Mouse (Mus musculus): ENCODE measurements at regions not wholly inside any gene's neighbourhood (a gene's known extent, or its start where the extent isn't known, plus 50 kb on each side); places are given as distances from the start of the nearest gene placed in this dataset.

DNA sequence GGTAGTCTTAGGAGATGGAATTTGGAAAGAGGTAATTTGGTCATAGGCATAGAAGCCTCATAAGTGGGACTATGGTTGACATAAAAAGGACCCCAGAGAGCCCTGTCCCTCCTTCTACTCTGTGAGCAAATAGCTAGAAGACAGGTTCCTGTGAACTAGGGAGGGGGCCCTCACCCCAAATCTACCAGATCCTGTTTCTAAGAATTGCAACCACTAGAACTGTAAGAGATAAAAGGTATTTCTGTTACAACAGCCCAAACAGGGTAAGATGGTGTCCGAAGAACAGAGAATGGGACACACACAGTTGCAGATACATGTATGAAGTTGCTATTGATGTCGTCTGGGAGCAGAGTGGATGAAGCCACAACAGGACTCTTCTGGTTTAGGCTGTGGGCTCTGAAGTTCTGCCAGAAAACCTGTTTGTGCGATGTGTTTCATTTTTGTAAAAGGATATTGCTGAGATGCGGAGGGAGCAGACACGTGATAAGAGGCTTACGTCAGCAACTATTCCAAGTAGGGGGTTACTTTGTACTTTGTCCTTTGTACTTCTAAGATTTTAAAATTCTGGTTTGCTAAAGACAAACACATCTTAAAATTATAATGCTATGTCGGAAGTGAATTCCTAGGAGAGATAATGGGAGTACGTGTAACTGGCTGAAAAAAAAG is 164.0 kb downstream of the Usp46 start:
- Histone ChIP-seq H3K4me2 (ENCODE audit: low read depth, low read length, severe bottlenecking) (no peak overlapping the region), H3K4me3 (ENCODE audit: low read depth, low read length) (no peak overlapping the region), H3K36me3 (ENCODE audit: control insufficient read depth, insufficient read depth, low read length) (no peaks in the 10 kb centered on the region), H3K9me3 (ENCODE audit: control insufficient read depth, low read length) (no peaks in the 10 kb centered on the region), H3K27me3 (ENCODE audit: control insufficient read depth, insufficient read depth, low read length) (no peaks in the 10 kb centered on the region), H3K9ac (ENCODE audit: low read length) (no peak overlapping the region), H3K4me1 (replicated peaks; ENCODE audit: control insufficient read depth, insufficient read depth, low read length) (no peaks in the 10 kb centered on the region), H3K27ac (ENCODE audit: low read depth, low read length) (no peak overlapping the region)
- 89% methylated on average over 8 of the region's 8 CpGs for WGBS
- ATAC-seq (replicated peaks; ENCODE audit: low FRiP score) = no peak
- no peak for DNase-seq (ENCODE audit: low spot score)

DNA sequence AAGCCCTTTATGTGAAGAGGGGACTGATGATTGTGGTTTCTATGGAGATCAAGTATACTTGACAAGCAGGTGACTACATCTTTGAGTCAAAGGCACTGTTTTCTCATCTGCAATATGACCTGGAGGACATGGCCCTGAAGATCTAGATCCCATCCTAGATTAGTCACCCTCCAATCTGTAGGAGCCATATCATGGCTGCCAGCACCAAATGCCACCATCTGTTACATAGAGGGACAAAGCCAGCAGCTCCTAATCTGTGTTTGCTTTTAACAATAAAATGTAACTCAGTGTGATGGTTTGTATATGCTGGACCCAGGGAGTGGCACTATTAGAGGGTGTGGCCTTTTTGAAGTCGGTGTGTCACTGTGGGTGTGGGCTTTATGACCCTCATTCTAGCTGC is 156.1 kb downstream of the Usp46 start:
- no peak overlapping the region for H3K4me3 ChIP-seq (ENCODE audit: low read depth, low read length)
- 85% methylated on average over 1 of the region's 1 CpGs for WGBS
- ATAC-seq (replicated peaks; ENCODE audit: low FRiP score) = no peak
- no peaks in the 10 kb centered on the region for H3K9me3 ChIP-seq (ENCODE audit: control insufficient read depth, low read length)
- DNase-seq (ENCODE audit: low spot score) = no peak
- H3K4me1 ChIP-seq (replicated peaks; ENCODE audit: control insufficient read depth, insufficient read depth, low read length) = no peaks in the 10 kb centered on the region
- no peaks in the 10 kb centered on the region for H3K27me3 ChIP-seq (ENCODE audit: control insufficient read depth, insufficient read depth, low read length)
- H3K4me2 ChIP-seq (ENCODE audit: low read depth, low read length, severe bottlenecking) = no peak overlapping the region
- H3K27ac ChIP-seq (ENCODE audit: low read depth, low read length) = no peak overlapping the region
- H3K36me3 ChIP-seq (ENCODE audit: control insufficient read depth, insufficient read depth, low read length) = no peaks in the 10 kb centered on the region
- no peak overlapping the region for H3K9ac ChIP-seq (ENCODE audit: low read length)

DNA sequence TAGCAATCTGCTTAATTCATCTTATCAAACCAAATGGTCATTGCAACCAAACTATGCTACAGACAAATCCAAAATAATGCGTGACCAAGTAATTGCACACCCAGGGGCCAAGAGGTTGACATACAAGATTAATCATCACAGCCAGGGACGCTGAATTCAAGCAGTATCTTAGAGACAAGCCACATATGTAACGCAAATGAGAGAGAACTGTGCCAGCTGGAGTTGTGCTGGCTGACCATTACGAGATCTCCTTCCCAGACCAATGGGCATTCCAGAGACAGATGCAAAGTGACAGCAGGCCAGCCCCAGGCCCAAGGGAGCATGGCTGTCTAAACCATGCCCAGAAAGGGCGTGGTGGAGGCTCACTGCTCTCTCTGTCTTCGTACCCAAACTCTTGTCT is 155.1 kb downstream of the Usp46 start:
- H3K9ac ChIP-seq (ENCODE audit: low read length) = no peak overlapping the region
- no peaks in the 10 kb centered on the region for H3K36me3 ChIP-seq (ENCODE audit: control insufficient read depth, insufficient read depth, low read length)
- 79% methylated on average over 6 of the region's 6 CpGs for WGBS
- no peak overlapping the region for H3K4me2 ChIP-seq (ENCODE audit: low read depth, low read length, severe bottlenecking)
- ATAC-seq (replicated peaks; ENCODE audit: low FRiP score) (no peak), DNase-seq (ENCODE audit: low spot score) (no peak)
- no peak overlapping the region for H3K4me3 ChIP-seq (ENCODE audit: low read depth, low read length)
- no peak overlapping the region for H3K27ac ChIP-seq (ENCODE audit: low read depth, low read length)
- H3K4me1 ChIP-seq (replicated peaks; ENCODE audit: control insufficient read depth, insufficient read depth, low read length) = no peaks in the 10 kb centered on the region
- H3K27me3 ChIP-seq (ENCODE audit: control insufficient read depth, insufficient read depth, low read length) = no peaks in the 10 kb centered on the region
- no peaks in the 10 kb centered on the region for H3K9me3 ChIP-seq (ENCODE audit: control insufficient read depth, low read length)

DNA sequence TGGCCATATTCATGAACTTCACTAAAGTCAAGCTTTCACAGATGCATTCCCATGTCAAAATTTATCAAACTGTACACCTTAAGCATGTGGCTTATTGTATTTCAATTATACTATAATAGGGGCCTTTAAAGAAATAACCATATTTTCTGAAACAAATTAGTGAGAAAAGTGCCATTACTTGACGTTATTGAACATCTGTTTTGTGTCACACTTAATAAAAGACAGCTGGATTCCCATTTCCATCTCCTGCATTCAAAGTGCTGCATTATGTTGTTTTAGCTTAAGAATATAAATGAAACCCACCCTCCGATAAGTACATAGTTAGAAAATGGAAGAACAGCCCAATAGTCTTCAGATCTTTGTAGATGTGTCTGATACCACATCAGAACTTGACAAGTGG is 150.2 kb downstream of the Usp46 start:
- Histone ChIP-seq H3K9me3 (ENCODE audit: control insufficient read depth, low read length) (no peaks in the 10 kb centered on the region), H3K9ac (ENCODE audit: low read length) (no peak overlapping the region), H3K36me3 (ENCODE audit: control insufficient read depth, insufficient read depth, low read length) (no peaks in the 10 kb centered on the region), H3K4me3 (ENCODE audit: low read depth, low read length) (no peak overlapping the region), H3K4me1 (replicated peaks; ENCODE audit: control insufficient read depth, insufficient read depth, low read length) (no peaks in the 10 kb centered on the region), H3K27me3 (ENCODE audit: control insufficient read depth, insufficient read depth, low read length) (no peaks in the 10 kb centered on the region), H3K4me2 (ENCODE audit: low read depth, low read length, severe bottlenecking) (no peak overlapping the region), H3K27ac (ENCODE audit: low read depth, low read length) (no peak overlapping the region)
- ATAC-seq (replicated peaks; ENCODE audit: low FRiP score) = no peak
- WGBS = 74% methylated on average over 2 of the region's 2 CpGs
- no peak for DNase-seq (ENCODE audit: low spot score)

DNA sequence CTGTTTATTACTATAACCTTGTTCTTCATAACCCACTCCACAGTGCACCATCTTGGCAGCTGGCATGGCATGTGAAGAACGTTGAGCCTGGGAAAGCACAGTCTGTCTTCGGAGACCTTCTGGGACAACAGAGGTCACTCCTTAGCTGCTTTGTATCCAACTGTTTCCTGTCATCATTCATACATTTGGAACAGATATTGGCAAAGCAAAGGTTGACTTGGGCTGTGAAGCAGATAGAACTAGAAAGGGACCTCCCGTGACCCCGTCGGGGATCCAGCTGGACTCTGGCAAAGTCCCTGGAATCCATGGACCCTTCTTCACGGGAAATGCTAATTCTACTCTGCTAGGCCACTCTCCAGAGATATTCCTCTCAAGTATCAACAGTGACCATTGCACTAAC is 148.3 kb downstream of the Usp46 start:
- Histone ChIP-seq H3K4me1 (replicated peaks; ENCODE audit: control insufficient read depth, insufficient read depth, low read length) (no peaks in the 10 kb centered on the region), H3K4me2 (ENCODE audit: low read depth, low read length, severe bottlenecking) (no peak overlapping the region), H3K9ac (ENCODE audit: low read length) (no peak overlapping the region), H3K9me3 (ENCODE audit: control insufficient read depth, low read length) (no peaks in the 10 kb centered on the region), H3K27ac (ENCODE audit: low read depth, low read length) (no peak overlapping the region), H3K27me3 (ENCODE audit: control insufficient read depth, insufficient read depth, low read length) (no peaks in the 10 kb centered on the region), H3K36me3 (ENCODE audit: control insufficient read depth, insufficient read depth, low read length) (no peaks in the 10 kb centered on the region), H3K4me3 (ENCODE audit: low read depth, low read length) (no peak overlapping the region)
- ATAC-seq (replicated peaks; ENCODE audit: low FRiP score) (no peak), DNase-seq (ENCODE audit: low spot score) (no peak)
- 92% methylated on average over 6 of the region's 6 CpGs for WGBS

DNA sequence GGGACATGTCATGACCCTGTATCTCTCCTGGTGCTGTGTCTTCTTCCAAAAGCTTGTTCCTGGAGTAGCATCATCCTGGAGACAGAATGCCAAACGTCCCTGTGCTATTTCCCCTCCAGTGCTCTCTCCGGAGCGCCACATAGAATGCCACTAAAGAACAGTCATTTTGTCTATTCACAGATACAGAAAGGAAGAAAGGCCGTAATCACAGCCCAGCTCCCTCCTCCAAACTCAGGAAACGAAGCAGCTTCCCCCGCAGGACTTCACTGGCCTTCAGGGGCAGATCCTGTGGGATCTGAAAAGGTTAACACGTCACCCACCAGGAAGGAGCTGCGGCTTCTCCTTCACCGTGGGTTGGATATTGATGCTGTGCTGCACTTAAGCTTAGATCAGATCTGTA is 140.7 kb downstream of the Usp46 start:
- no peak overlapping the region for H3K4me2 ChIP-seq (ENCODE audit: low read depth, low read length, severe bottlenecking)
- no peaks in the 10 kb centered on the region for H3K36me3 ChIP-seq (ENCODE audit: control insufficient read depth, insufficient read depth, low read length)
- H3K9me3 ChIP-seq (ENCODE audit: control insufficient read depth, low read length) = no peaks in the 10 kb centered on the region
- no peaks in the 10 kb centered on the region for H3K4me1 ChIP-seq (replicated peaks; ENCODE audit: control insufficient read depth, insufficient read depth, low read length)
- 68% methylated on average over 9 of the region's 9 CpGs for WGBS
- ATAC-seq (replicated peaks; ENCODE audit: low FRiP score) (no peak), DNase-seq (ENCODE audit: low spot score) (no peak)
- no peak overlapping the region for H3K27ac ChIP-seq (ENCODE audit: low read depth, low read length)
- H3K9ac ChIP-seq (ENCODE audit: low read length) = no peak overlapping the region
- H3K27me3 ChIP-seq (ENCODE audit: control insufficient read depth, insufficient read depth, low read length) = no peaks in the 10 kb centered on the region
- no peak overlapping the region for H3K4me3 ChIP-seq (ENCODE audit: low read depth, low read length)

DNA sequence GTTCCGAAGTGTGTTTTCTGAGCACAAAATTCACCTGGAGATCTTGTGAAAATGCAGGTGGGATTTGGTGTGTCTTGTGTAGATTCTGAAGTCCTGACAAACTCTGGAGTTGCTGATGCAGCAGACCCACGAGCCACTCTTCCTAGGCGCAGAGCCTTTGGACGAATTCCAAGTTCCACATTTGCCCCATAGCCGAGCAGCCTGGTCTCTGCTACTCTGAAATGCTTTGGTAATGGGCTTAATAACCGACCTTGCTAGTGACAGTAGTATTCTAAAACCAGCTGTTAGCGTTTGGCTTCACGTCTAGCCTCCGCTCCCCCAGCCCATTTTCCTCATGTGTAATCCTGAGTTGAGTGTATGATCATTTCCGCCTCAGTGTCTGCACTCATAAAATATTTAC is 139.5 kb downstream of the Usp46 start:
- Histone ChIP-seq H3K27ac (ENCODE audit: low read depth, low read length) (no peak overlapping the region), H3K9me3 (ENCODE audit: control insufficient read depth, low read length) (no peaks in the 10 kb centered on the region), H3K4me3 (ENCODE audit: low read depth, low read length) (no peak overlapping the region), H3K27me3 (ENCODE audit: control insufficient read depth, insufficient read depth, low read length) (no peaks in the 10 kb centered on the region), H3K4me2 (ENCODE audit: low read depth, low read length, severe bottlenecking) (no peak overlapping the region), H3K4me1 (replicated peaks; ENCODE audit: control insufficient read depth, insufficient read depth, low read length) (no peaks in the 10 kb centered on the region), H3K9ac (ENCODE audit: low read length) (no peak overlapping the region), H3K36me3 (ENCODE audit: control insufficient read depth, insufficient read depth, low read length) (no peaks in the 10 kb centered on the region)
- 90% methylated on average over 10 of the region's 10 CpGs for WGBS
- no peak for ATAC-seq (replicated peaks; ENCODE audit: low FRiP score)
- no peak for DNase-seq (ENCODE audit: low spot score)

DNA sequence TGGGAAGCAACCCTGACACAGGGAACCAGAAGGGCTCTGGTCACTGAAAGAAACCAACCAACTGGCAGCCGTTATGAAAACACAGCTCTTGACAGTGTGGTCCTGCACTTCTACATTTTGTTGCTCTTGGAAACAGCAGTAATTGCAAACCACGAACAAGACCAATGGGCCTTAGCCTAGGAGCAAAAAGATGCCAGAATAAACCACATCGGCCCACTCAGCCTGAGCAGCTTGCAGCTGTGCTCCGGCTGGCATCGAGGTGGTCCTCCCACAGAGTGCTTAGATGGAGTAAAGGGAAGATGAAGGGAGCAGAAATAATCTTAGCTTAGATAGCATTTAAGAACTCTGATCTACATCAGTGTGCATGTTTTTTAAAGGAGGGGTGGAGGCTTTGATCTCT is 138.0 kb downstream of the Usp46 start:
- no peaks in the 10 kb centered on the region for H3K4me1 ChIP-seq (replicated peaks; ENCODE audit: control insufficient read depth, insufficient read depth, low read length)

DNA sequence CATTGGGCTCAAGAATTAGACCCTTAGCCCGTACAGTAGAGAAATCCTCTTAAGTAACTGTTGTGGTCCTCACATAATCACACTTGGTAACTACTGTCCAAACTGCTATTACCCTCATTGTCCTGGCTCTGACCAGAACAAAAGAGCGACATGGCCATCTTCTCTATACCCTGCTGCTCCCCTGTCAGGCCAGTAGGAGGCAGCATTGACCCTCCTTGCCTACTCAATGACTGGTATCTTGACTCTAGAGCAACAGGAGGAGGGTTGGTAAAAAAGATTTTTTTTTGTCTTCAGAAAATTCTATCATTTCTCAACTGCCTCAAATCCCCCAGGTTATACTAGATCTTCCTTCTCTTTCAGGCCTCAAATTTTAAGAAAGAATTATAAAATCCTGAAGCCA is 130.4 kb downstream of the Usp46 start:
- Histone ChIP-seq H3K9me3 (ENCODE audit: control insufficient read depth, low read length) (no peaks in the 10 kb centered on the region), H3K4me2 (ENCODE audit: low read depth, low read length, severe bottlenecking) (no peak overlapping the region), H3K9ac (ENCODE audit: low read length) (no peak overlapping the region), H3K36me3 (ENCODE audit: control insufficient read depth, insufficient read depth, low read length) (no peaks in the 10 kb centered on the region), H3K4me3 (ENCODE audit: low read depth, low read length) (no peak overlapping the region), H3K4me1 (replicated peaks; ENCODE audit: control insufficient read depth, insufficient read depth, low read length) (no peaks in the 10 kb centered on the region), H3K27ac (ENCODE audit: low read depth, low read length) (no peak overlapping the region), H3K27me3 (ENCODE audit: control insufficient read depth, insufficient read depth, low read length) (no peaks in the 10 kb centered on the region)
- DNase-seq (ENCODE audit: low spot score) (peak; percentile 62), ATAC-seq (replicated peaks; ENCODE audit: low FRiP score) (no peak)
- 40% methylated on average over 2 of the region's 2 CpGs for WGBS

More for the DNA sequence above, 138.0 kb downstream of the Usp46 start:
- no peaks in the 10 kb centered on the region for H3K27me3 ChIP-seq (ENCODE audit: control insufficient read depth, insufficient read depth, low read length)
- WGBS = 89% methylated on average over 5 of the region's 5 CpGs
- no peak overlapping the region for H3K4me2 ChIP-seq (ENCODE audit: low read depth, low read length, severe bottlenecking)
- no peak overlapping the region for H3K4me3 ChIP-seq (ENCODE audit: low read depth, low read length)
- H3K27ac ChIP-seq (ENCODE audit: low read depth, low read length) = no peak overlapping the region
- ATAC-seq (replicated peaks; ENCODE audit: low FRiP score) (no peak), DNase-seq (ENCODE audit: low spot score) (no peak)
- H3K36me3 ChIP-seq (ENCODE audit: control insufficient read depth, insufficient read depth, low read length) = no peaks in the 10 kb centered on the region
- H3K9me3 ChIP-seq (ENCODE audit: control insufficient read depth, low read length) = no peaks in the 10 kb centered on the region
- no peak overlapping the region for H3K9ac ChIP-seq (ENCODE audit: low read length)
